Mouse (Mus musculus) small intestine, adult 2 months (tissue): ENCODE measurements around the gene Cpeb1.

Experiments used
- CTCF ChIP-seq: fragments of 200-500 bp; IDR thresholded peaks from 2 replicates; pipeline ENCODE4 v1.5.1; 2012; ENCODE audit warnings: low read depth, mild to moderate bottlenecking, control low read depth, inconsistent platforms, low read length, moderate library complexity, mixed read lengths; ENCODE audit not compliant: insufficient replicate concordance, insufficient read length; ENCODE audit errors: extremely low read depth
- POLR2A ChIP-seq: fragments of 200-500 bp; IDR thresholded peaks from 2 replicates; pipeline ENCODE4 v1.6.1; 2012; ENCODE audit warnings: low read depth, mild to moderate bottlenecking, control low read depth, inconsistent platforms, low read length, moderate library complexity

- no peak for TF ChIP-seq POLR2A
- TF ChIP-seq CTCF: no peak
Observed at GRCm38 (mm10) chr7:81326043-81326442, 129.2 kb downstream of the Cpeb1 start.
